Mouse (Mus musculus): ENCODE measurements around the gene Ank2. TPM values are rescaled to one million over a fixed set of nuclear protein-coding genes. Genes with fewer than 3 reads are reported as not detected.

Gene Ank2
- total and polyA plus RNA-seq, 2 experiments from 2014 or later = 195 to 497 TPM

GRCm38 (mm10) chr3:127303957-127304553 lies 195.1 kb downstream of the Ank2 start:
- H3K4me3 ChIP-seq (ENCODE audit: low read length) = no peak overlapping the region
- no peak overlapping the region; the same call in 1 of the 2 replicates for H3K27ac ChIP-seq
- no peaks in the 10 kb centered on the region for H3K36me3 ChIP-seq (ENCODE audit: insufficient read depth, low read length)
- H3K9ac ChIP-seq (replicated peaks; ENCODE audit: low read length) = no peak overlapping the region
- peaks cover 7% of the 10 kb centered on the region; the same call in 1 of the 2 replicates for H3K4me1 ChIP-seq (ENCODE audit: insufficient read depth, low read length)
- H3K27me3 ChIP-seq (ENCODE audit: insufficient read depth, low read length) = no peaks in the 10 kb centered on the region
- peak; percentile 57 for DNase-seq (ENCODE audit: low spot score)
- no peak overlapping the region for H3K4me2 ChIP-seq (ENCODE audit: low read depth, low read length)
- ATAC-seq = peak; percentile 57; the same call in 1 of the 2 replicates
- TF ChIP-seq CTCF (IDR thresholded peaks at IDR 0.05; ENCODE audit: low read depth) = no peak
- 14% methylated on average over 6 of the region's 6 CpGs for WGBS
- H3K9me3 ChIP-seq (ENCODE audit: low read length) = no peaks in the 10 kb centered on the region

GRCm38 (mm10) chr3:127303041-127303440 lies 196.1 kb downstream of the Ank2 start:
- ATAC-seq = no peak
- no peak overlapping the region for H3K4me3 ChIP-seq (ENCODE audit: low read length)
- no peaks in the 10 kb centered on the region for H3K9me3 ChIP-seq (ENCODE audit: low read length)
- TF ChIP-seq CTCF (IDR thresholded peaks at IDR 0.05; ENCODE audit: low read depth) = no peak
- H3K4me2 ChIP-seq (ENCODE audit: low read depth, low read length) = no peak overlapping the region
- H3K27me3 ChIP-seq (ENCODE audit: insufficient read depth, low read length) = no peaks in the 10 kb centered on the region
- WGBS = 47% methylated on average over 4 of the region's 4 CpGs
- no peaks in the 10 kb centered on the region for H3K36me3 ChIP-seq (ENCODE audit: insufficient read depth, low read length)
- H3K9ac ChIP-seq (replicated peaks; ENCODE audit: low read length) = no peak overlapping the region
- peaks cover 7% of the 10 kb centered on the region; the same call in 1 of the 2 replicates for H3K4me1 ChIP-seq (ENCODE audit: insufficient read depth, low read length)
- 0 out of 2 replicates have a peak overlapping the region, but pooled peaks have one; percentile 16 for H3K27ac ChIP-seq
- DNase-seq (ENCODE audit: low spot score) = peak; percentile 26

- DNase-seq (ENCODE audit: low spot score) = no peak
- no peaks in the 10 kb centered on the region for H3K36me3 ChIP-seq (ENCODE audit: insufficient read depth, low read length)
- no peak overlapping the region for H3K27ac ChIP-seq
Measured at GRCm38 (mm10) chr3:127300790-127301189, 198.4 kb downstream of the Ank2 start.

GRCm38 (mm10) chr3:127295921-127296320 lies 203.2 kb downstream of the Ank2 start:
- H3K9me3 ChIP-seq (ENCODE audit: low read length) = no peaks in the 10 kb centered on the region
- DNase-seq (ENCODE audit: low spot score) (no peak), ATAC-seq (no peak)
- no peak overlapping the region for H3K4me2 ChIP-seq (ENCODE audit: low read depth, low read length)
- no peak overlapping the region for H3K27ac ChIP-seq
- H3K27me3 ChIP-seq (ENCODE audit: insufficient read depth, low read length) = no peaks in the 10 kb centered on the region
- H3K9ac ChIP-seq (replicated peaks; ENCODE audit: low read length) = no peak overlapping the region
- no peak for TF ChIP-seq CTCF (IDR thresholded peaks at IDR 0.05; ENCODE audit: low read depth)
- no peaks in the 10 kb centered on the region for H3K4me1 ChIP-seq (ENCODE audit: insufficient read depth, low read length)
- H3K36me3 ChIP-seq (ENCODE audit: insufficient read depth, low read length) = no peaks in the 10 kb centered on the region
- 81% methylated on average over 6 of the region's 6 CpGs for WGBS
- no peak overlapping the region for H3K4me3 ChIP-seq (ENCODE audit: low read length)

More at GRCm38 (mm10) chr3:127300790-127301189, 198.4 kb downstream of the Ank2 start:
- no peaks in the 10 kb centered on the region for H3K9me3 ChIP-seq (ENCODE audit: low read length)
- no peak overlapping the region for H3K4me3 ChIP-seq (ENCODE audit: low read length)
- no peak for ATAC-seq
- H3K9ac ChIP-seq (replicated peaks; ENCODE audit: low read length) = no peak overlapping the region
- H3K4me2 ChIP-seq (ENCODE audit: low read depth, low read length) = no peak overlapping the region
- TF ChIP-seq CTCF (IDR thresholded peaks at IDR 0.05; ENCODE audit: low read depth) = no peak
- H3K4me1 ChIP-seq (ENCODE audit: insufficient read depth, low read length) = peaks cover 7% of the 10 kb centered on the region; the same call in 1 of the 2 replicates
- no peaks in the 10 kb centered on the region for H3K27me3 ChIP-seq (ENCODE audit: insufficient read depth, low read length)

DNA sequence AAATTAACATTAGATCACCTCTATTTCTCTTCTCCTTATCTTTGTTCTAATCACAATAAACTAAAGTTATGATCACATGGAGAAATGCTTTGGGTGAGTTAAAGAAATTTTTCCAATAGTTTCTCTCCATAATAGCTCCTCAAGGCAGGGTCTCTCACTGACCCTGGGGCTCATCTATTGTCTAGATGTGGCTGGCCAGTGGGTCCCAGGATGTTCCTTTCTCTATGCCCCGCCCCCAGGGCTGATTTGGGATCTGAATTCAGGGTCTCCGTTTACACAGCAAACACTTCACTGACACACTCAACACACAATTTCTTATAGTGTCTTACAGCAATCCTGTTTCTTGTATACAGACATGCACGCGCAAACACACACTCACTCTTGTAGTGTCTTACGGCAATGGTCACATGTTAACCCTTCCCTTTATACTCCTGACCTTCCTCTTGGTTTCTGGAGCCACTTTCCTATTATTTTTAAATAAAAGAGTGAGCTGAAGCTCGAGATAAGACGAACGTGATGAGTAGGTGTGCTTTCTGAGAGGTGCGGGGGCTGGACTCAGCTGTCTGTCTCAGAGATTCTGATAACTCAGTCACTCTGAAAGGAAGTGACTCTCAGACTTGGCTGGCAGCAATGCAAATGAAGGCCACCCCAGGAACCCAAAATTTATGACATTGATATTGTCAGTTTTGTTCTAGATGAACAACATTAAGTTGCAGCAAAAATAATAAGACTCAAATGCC lies 204.4 kb downstream of the Ank2 start:
- Histone ChIP-seq H3K4me3 (ENCODE audit: low read length) (no peak overlapping the region), H3K9me3 (ENCODE audit: low read length) (no peaks in the 10 kb centered on the region), H3K4me2 (ENCODE audit: low read depth, low read length) (no peak overlapping the region), H3K27me3 (ENCODE audit: insufficient read depth, low read length) (no peaks in the 10 kb centered on the region), H3K4me1 (ENCODE audit: insufficient read depth, low read length) (no peaks in the 10 kb centered on the region), H3K9ac (replicated peaks; ENCODE audit: low read length) (no peak overlapping the region), H3K27ac (peak overlapping the region; percentile 59; the same call in 1 of the 2 replicates), H3K36me3 (ENCODE audit: insufficient read depth, low read length) (no peaks in the 10 kb centered on the region)
- ATAC-seq (0 out of 2 replicates have a peak, but pooled peaks have one; percentile 30), DNase-seq (ENCODE audit: low spot score) (no peak)
- no peak for TF ChIP-seq CTCF (IDR thresholded peaks at IDR 0.05; ENCODE audit: low read depth)
- 66% methylated on average over 9 of the region's 9 CpGs for WGBS

DNA sequence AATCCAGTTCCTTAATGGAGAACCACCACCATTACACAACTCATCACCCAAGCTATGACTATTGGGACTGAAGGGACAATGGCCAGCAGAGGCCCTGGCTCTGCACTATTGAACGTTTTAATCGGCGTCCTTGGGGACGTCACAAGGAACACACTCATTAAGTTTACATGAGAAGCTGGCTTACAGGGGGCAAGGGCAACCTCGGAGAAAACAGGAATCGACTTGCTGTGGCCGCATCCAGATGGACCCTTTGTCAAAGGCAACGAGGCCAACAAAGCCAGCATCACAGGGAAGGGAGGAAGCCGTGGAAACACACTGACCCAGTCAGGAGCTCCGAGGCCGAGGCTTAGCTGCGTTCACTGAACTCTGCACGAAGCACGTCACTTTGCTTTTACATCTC lies 205.1 kb downstream of the Ank2 start:
- Histone ChIP-seq H3K9me3 (ENCODE audit: low read length) (no peaks in the 10 kb centered on the region), H3K4me2 (ENCODE audit: low read depth, low read length) (0 out of 2 replicates have a peak overlapping the region, but pooled peaks have one; percentile 18), H3K4me3 (ENCODE audit: low read length) (no peak overlapping the region), H3K27ac (peak overlapping the region; percentile 59; the same call in 1 of the 2 replicates), H3K9ac (replicated peaks; ENCODE audit: low read length) (no peak overlapping the region), H3K4me1 (ENCODE audit: insufficient read depth, low read length) (no peaks in the 10 kb centered on the region), H3K27me3 (ENCODE audit: insufficient read depth, low read length) (no peaks in the 10 kb centered on the region), H3K36me3 (ENCODE audit: insufficient read depth, low read length) (no peaks in the 10 kb centered on the region)
- 16% methylated on average over 14 of the region's 14 CpGs for WGBS
- TF ChIP-seq CTCF (IDR thresholded peaks at IDR 0.05; ENCODE audit: low read depth) = no peak
- DNase-seq (ENCODE audit: low spot score) (peak; percentile 36), ATAC-seq (peak; percentile 66)
